Mouse (Mus musculus): ENCODE results near the gene Pkn1.

The Pkn1 gene

DNA sequence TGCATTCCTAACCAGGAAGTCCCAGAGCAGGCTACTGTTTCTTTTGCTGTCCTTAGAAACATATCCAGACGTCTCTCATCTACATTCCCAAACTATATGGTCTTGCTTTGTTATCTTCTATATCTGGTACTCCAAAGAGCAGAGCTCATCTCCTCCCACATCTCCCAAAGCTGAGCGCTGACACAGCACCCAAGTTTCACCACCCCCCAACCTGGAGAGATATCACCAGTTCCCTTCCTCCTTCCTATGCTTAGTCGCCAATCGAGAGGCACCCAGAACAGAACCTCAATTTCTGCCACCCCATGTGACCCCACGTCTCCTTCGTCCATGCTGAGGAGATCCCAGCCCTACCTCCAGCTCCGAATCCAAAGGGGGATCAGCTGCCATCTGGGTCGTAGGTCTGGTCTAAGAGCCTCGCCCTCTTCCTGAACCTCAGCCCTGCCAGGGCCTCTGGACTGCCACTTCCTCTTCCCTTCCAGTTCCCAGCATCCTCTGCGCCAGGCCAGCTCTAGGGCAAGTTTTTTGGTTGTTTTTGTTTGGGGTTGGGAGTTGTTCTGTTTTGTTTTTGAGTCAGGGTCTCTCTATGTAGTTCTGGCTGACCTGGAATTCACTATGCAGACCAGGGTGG is 5.3 kb downstream of the Pkn1 start:
- no peak for DNase-seq (ENCODE audit: inconsistent ontology term)

DNA sequence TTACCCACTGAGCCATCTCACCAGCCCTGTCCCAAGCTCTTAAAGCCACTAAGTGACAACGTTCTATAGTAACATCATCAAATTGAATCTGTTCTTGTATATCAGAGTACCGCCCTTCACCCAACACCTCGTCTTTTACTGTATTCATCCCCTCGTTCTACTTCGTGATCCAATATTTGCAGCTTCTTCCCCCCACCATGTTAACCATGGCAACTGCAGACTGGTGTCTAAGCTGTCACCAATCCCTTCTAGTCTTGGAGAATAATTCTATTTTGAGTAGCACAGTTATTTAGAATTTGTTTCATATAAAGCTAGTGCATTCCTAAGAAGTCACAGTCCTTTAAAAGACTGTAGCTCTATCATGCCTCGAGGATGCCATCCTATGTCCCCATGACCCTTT is 9.7 kb downstream of the Pkn1 start:
- no peak for DNase-seq (ENCODE audit: inconsistent ontology term)

DNA sequence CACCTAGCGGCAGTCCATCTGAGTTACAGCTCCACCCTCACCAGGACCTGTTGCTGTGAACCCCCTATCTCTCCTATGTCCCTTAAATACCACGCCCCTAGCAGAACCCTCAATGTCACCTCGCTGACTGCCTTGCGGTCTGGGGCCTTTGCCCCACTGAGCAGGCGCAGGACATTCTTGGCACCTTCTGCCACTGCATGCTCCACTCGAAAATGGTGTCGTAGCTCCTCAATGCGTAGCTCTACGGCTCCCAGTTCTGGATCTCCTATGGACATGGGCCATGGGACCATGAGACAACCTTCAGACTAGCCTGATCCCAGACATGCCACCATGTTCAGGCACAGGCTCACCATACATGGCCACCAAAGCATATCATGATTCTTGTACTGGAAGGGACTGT is 14.5 kb downstream of the Pkn1 start:
- no peak for DNase-seq (ENCODE audit: inconsistent ontology term)

DNA sequence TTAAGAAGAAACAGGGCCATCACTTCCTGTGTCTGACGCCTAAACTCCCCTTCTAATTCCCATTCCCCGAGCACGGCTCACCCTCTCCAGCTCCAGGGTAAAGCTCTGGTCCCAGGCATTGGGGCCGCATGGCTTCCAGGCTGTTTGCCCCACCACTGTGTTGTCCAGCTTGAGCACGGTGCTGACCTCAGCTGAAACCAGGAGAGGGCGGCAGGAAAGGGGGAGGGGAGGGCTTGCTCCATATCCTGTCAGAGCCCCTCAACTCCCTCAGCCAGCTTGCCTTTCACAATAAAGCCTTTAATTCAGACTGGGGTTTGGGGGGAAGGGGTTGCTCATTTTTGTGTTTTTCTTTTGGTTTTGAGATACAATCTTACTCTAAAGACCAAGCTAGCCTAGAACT is 17.9 kb downstream of the Pkn1 start:
- no peak for DNase-seq (ENCODE audit: inconsistent ontology term)

DNA sequence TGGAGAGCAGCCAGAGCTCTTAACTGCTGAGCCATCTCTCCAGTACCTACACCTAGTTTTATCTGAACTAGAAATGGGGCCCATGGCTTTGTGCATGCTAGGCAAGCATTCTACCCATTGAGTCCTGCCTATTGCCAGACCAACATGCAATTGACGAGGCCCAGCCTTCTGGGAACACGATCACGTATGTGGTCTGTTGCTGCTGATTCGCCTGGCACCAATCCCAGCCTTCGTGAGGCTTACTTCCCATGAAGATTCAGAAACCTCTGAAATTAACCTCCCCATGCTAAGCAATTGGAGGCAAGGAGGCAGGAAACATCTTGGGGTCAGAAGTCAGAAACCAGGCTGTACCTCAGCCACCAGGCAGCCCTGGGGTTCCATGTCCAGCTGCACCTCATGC is 18.4 kb downstream of the Pkn1 start:
- no peak for DNase-seq (ENCODE audit: inconsistent ontology term)

DNA sequence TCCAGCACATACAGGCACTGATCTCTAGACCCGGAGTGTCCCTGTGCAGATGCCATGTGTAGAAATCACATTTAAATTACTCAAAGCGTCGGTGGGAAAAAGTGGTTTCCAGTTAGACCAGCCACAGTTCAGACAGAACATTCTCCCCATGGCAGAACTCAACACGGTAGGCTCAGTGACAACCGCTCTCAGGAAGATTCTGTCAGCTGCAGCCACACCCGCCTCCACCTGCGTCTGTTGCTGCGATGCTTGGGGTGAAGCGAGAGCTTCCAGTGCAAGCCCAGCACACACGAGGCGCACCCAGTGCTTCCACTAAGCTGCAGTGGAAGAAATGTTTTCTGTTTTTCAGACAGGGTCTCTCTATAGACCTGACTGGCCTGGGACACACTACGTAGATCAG is 19.1 kb downstream of the Pkn1 start:
- DNase-seq (ENCODE audit: inconsistent ontology term): no peak

DNA sequence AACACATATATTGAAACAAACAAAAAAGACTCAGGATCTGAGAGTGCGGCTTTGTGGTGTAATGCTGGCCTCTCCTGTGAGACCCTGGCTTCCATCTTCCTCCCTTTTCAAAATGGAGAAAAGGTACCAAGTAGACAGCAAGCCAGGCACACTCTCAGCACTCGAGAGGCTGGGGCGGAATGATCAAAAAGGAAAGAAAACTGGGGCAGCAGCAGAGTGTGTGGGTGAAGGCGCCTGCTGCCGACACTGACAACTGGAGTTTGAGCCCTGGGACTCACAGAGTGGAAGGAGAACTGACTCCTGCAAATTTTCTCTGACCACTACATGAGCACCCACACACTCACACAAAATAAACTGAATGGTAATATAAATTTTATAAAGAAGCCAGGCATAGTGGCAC is 24.5 kb downstream of the Pkn1 start:
- DNase-seq (ENCODE audit: inconsistent ontology term): no peak

DNA sequence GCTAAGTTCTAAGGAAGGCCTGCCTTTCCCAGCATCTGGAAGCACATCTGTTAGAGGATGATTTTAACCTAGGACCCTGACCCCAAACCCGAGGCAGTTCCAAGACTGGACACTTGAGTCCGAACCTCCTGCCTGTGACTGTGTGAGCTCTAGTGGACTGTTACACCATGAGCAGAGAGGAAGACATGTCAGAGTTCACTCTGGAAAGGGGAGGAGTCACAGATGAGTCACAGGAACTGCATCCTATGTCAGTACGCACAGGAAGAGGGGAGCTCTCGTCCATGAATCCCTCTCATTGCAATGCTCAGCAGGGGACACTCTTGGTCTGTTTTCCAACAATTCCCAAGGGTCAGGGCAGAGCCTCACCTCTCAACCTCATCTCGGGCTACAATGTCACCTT is 26.0 kb downstream of the Pkn1 start:
- no peak for DNase-seq (ENCODE audit: inconsistent ontology term)

DNA sequence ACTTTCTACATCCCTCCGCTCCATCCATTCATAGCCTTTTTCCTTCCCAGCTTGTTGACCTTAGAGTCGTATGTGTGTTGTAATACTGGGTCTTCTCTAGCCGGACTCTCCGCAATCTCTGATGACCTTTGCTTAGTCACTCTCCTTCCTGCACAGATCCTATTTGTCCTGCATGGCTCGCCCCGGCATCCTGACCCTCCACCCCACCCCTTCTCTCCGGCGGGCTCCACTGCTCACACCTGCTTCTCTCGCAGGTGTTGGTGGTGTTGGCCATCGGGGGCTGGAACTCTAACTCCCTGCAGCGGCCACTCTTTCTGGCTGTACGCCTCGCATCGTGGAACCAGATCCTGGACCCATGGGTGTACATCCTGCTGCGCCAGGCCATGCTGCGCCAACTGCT is 30.0 kb downstream of the Pkn1 start:
- DNase-seq (ENCODE audit: inconsistent ontology term): no peak

DNA sequence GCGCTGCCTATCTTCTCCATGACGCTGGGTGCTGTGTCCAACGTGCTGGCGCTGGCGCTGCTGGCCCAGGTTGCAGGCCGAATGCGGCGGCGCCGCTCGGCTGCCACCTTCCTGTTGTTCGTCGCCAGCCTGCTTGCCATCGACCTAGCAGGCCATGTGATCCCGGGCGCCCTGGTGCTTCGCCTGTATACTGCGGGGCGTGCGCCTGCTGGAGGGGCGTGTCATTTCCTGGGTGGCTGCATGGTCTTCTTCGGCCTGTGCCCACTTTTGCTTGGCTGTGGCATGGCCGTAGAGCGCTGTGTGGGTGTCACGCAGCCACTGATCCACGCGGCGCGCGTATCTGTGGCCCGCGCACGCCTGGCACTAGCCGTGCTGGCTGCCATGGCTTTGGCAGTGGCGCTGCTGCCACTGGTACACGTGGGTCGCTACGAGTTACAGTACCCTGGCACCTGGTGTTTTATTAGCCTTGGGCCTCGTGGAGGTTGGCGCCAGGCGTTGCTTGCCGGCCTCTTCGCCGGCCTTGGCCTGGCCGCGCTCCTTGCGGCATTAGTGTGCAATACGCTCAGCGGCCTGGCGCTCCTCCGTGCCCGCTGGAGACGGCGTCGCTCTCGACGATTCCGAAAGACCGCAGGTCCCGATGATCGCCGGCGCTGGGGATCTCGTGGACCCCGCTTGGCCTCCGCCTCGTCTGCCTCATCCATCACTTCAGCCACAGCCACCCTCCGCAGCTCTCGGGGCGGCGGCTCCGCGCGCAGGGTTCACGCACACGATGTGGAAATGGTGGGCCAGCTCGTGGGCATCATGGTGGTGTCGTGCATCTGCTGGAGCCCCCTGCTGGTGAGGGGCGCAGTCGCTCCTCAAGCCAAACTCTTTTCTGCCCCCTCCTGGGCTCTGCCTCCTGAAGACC is 30.7 kb downstream of the Pkn1 start:
- DNase-seq (ENCODE audit: inconsistent ontology term): peak; percentile 64

DNA sequence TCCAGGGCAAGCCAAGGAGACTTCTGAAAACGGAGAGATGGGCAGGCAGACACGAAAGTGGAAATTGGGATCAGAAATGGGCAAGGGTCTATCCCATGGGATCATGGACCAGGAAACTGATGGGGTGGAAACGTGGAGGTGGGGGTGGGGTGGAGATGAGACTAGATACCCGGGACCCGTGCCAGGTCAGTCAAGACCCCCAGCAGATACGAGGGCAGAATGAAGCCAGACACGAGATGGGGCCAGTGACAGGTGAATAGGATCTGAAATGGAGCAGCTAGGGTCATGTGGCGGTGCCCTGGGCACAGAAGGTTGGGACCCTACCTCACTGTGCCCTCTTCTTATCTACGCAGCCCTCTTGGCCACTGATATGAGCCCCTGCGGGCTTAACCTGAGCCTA is 31.5 kb downstream of the Pkn1 start:
- DNase-seq (ENCODE audit: inconsistent ontology term): no peak

DNA sequence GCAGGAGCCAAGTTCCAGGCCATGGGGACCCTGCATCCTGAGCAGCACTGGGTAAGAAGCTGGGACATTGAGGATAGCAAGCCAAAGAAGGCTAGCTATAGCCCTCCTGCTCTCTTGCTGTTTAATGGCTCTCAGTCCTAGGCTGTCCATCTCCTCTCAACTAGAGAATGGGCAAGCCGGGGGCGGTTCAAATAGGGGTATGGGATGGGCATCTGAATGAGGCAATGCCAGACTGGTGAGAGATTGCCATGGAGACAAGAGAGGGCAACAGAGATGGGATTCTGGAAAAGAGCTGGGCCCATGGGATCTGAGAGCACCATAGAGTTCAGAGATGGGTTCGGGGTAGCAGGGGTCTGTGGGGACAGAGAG is 32.1 kb downstream of the Pkn1 start:
- DNase-seq (ENCODE audit: inconsistent ontology term): peak; percentile 66

DNA sequence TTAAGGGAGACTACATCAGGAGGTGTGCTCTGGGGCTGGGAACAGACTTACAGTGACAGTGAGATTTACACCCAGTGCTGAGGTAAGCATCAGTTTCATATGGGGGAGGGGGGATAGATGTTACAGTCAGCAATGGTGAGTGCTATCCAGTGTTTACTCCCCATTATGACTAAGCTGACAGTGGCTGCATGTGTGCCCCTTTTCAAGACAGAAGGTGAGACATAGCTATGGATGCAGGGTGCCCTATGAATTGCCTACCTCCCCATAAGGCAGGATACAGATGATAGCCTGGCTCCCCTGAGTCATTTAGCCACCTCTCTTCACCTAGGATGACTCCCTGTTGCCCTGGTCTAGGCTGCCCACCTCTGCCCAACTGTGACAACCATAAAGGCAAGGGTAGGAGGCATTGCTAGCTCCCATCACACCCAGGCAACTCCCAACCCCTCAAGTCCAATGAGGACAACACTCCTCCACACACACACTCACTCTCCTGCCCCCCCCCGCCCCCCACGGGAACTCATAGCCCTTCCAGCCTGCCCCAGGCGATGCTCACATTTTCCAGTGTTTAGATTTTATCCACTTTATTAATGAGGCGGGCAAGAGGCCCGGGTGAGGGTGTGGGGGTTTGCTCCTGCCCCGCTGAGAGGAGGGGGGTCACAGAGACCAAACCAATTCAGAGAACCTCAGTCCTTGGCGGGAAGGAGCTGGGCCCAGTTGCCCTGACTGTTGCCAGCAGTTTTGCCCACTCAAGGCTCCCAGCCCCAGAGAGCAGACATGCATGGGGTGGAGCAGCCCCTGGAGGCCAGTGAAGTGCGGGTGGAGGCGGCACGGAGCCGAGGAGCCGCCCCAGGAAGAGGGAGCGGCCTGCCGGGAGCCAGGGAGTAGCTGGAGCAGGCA is 32.8 kb downstream of the Pkn1 start, which contains the start of gene Ptger1:
Gene Ptger1 (plus strand): TSS at position 710 of the 897 bp plus-strand sequence.
- DNase-seq (ENCODE audit: inconsistent ontology term): peak; percentile 80

DNA sequence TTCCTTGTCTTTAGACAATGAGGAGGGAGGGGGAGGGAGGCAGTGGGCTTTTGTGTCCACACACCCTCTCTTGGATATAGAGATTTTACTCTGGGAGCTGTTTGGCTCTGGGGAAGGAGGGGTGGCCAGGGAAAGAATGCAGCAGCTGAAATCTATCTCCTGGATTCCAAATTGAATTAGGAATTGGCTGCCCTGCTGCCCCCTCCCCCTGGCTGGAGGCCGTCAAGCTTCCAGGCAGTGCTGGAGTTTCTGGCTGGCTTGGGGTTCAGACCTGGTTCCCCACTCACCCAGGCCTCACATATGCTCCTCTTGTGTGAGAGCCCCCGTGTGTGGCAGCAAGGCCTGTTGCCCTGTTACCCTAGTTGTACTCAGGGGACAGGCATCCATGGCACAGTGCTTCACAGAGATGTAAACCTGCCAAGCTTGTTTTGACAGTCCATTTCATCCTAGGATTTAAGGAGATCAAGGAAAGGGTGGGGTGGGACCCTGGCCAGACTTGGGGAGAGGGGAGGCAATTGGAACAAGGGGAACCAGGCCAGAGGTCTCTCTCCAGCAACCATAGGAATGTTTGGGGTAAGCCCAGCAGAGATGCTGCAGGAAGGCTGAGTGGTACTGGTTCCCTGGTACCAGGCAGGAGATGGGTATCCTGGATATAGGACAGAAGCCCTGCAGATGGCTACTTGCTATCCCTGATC is 33.9 kb downstream of the Pkn1 start:
- DNase-seq (ENCODE audit: inconsistent ontology term): peak; percentile 57

DNA sequence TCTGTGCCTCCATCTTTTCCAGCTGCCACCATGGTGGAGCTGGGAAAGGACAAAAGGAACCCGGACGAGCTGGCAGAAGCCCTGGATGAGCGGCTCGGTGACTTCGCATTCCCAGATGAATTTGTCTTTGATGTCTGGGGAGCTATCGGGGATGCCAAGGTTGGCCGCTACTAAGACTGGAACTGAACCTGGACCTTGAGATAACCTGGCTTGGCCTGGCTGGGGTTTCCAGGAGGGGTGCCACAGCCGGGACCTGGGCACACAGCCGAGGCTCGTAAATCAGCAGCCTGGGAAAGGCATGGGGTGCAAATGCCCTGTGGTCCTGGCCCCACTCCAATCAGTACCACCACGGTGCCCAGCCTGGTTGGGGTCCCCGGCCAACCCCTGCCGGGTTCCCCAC is 34.9 kb downstream of the Pkn1 start:
- DNase-seq (ENCODE audit: inconsistent ontology term): no peak

DNA sequence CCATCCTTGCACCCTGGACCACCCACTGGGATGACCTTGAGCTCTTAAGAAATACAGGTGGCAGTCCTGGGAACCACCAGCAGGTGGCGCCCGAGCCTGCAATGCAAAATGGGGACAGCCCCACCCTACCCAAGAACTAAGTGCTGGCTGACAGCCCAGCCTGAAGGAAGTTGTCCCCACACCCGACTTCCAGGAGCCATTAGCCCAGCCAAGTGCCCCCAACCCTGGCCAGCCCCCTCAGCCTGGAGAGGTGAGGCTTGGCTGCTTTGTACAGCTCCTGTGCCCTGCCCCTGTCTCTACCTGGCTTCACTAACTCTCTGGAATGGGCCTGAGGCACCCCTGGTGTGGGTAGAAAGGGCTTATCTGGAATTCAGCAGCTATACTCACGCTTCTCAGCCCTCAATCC is 36.6 kb downstream of the Pkn1 start:
- DNase-seq (ENCODE audit: inconsistent ontology term): peak; percentile 89

DNA sequence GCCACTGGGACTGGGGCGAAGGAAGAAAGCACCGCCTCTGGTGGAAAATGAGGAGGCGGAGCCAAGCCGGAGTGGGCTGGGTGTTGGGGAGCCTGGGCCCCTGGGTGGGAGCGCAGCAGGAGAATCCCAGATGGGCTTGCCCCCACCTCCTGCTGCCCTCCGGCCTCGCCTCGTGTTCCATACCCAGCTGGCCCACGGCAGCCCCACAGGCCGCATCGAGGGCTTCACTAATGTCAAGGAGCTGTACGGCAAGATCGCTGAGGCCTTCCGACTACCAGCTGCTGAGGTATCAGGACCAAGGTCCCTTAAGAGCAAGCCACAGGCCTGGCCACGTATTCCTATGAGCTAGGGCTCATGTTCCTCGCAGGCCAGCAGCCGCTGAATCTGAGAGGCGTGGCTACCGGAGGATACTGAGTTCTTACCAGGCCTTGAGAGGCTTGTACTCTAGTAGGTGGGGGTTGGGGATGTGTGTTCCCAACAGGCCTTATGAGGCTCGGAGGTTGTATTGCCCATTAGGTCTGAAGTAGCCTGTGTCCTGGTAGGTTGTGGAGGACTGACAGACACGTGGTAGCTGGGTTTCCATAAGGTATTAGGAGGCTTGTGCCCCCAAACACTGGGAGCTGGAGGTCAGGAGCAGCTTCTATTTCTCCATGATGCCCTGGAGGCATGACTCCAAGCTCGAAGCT is 37.8 kb downstream of the Pkn1 start:
- DNase-seq (ENCODE audit: inconsistent ontology term): peak; percentile 23

DNA sequence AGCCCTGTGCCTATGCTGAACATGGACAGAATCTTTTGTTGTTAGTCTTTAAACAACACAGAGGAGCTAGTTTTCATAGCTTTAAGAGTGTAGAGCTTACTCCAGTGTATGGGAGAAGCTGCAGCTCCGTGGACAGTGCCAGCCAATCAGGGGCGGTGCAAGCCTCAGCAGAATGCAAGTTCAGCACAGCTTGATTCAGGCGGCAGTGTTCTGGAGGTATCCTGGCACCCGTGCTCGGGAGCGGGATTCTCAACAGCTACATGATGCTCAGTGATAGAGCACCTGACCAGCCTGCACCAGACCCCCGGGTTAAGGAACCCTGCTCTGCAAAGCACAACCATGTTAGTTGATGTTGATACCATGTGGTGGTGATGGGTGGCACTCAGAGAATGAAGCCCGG is 38.4 kb downstream of the Pkn1 start:
- no peak for DNase-seq (ENCODE audit: inconsistent ontology term)

DNA sequence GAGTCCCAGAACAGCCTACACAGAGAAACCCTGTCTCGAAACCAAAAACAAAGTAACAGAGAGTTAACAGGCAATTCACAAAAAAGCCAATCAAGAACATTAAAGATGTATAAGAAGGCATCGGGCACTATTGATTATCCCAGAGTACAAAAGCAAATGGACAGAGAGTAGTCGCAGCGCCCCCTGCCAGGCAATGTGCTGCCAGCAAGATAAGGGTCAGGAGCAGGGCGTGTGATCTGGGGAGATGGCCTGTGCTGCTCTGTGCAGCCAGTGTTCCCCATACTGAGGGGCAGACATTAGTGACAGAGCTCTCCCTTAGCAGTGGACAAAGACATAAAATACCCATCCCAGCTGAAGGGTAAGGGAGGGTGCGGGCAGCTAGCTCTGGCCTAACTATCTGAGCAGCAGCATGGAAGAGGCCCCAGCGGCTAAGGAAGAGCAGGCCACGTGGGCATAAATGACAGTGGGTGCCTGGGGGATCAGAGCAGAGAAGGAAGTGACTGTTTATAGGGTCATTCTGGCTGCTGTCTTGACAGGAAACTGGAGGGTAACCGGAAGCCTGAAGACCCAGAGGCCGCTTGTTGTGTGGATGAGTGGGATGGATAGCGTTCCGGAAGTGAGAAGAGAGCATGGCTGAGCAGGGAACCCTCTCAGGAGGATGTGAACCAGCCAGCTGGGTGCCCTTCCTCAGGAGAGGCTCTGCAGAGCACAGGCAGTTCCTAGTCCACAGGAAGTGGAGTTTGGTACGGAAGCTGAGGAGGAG is 42.3 kb downstream of the Pkn1 start:
- no peak for DNase-seq (ENCODE audit: inconsistent ontology term)

DNA sequence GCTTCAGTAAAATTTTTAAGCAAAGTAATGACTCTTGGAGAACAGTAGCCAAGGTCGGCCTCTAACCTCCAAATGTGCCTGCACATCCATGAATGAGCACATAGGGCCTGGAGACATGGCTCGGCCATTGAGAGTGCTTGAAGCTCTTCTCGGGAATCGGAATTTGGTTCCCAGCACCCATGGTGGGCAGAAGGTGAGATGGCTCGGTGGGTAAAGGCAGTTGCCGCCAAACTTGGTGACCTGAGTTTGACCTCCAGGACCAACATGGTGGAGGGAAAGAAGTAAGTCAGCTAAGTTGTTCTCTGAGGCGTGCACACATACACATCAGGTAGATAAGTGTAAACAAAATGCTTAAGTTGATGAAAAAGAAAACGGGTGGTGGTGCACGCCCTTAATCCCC is 42.9 kb downstream of the Pkn1 start:
- no peak for DNase-seq (ENCODE audit: inconsistent ontology term)

Data from Muller cell, postnatal 12 days (primary cell).